Mouse (Mus musculus) heart, adult 2 months (tissue): ENCODE results near the gene Prkch.

Experiments
- CTCF ChIP-seq: fragments of 200-600 bp; IDR thresholded peaks from 2 replicates; pipeline ENCODE4 v1.8.1; 2022; ENCODE audit warnings: antibody characterized with exemption, mild to moderate bottlenecking, moderate library complexity
- EP300 ChIP-seq: fragments of 200-500 bp; IDR thresholded peaks from 2 replicates; pipeline ENCODE4 v1.6.1; 2011; ENCODE audit warnings: low read depth, low read length, control low read depth; ENCODE audit not compliant: insufficient read depth
- POLR2A ChIP-seq: fragments of 200-500 bp; IDR thresholded peaks from 2 replicates; pipeline ENCODE4 v1.6.1; 2011; ENCODE audit warnings: mild to moderate bottlenecking, low read depth, low read length, control low read depth; ENCODE audit not compliant: insufficient read depth

- TF ChIP-seq CTCF (no peak), POLR2A (no peak), EP300 (no peak)
Observed at GRCm38 (mm10) chr12:73641183-73641582, 56.6 kb downstream of the Prkch start.
